Mouse (Mus musculus) megakaryocyte progenitor cell, adult 5-6 weeks (primary cell): ENCODE measurements around the gene Sult2a5. TPM values are rescaled to one million over a fixed set of nuclear protein-coding genes. Genes with fewer than 3 reads are reported as not detected.

Experiments used
- ATAC-seq: replicated peaks from 2 replicates; pipeline ENCODE4 v1.8.0; 2016; ENCODE audit warnings: mild to moderate bottlenecking, moderate TSS enrichment, inconsistent platforms; ENCODE audit not compliant: poor library complexity
- total RNA-seq, 2 experiments: library from RNA; stranded (forward) in 1 of 2; stranded (reverse) in 1 of 2; fragments of 157-497, 149-512 nt in 1 of 2; fragments of 200-1000 nt in 1 of 2; gene quantifications; 2 replicates each; pipeline versions ENCODE4 v1.2.3 to v1.2.4; 2015 to 2017

The Sult2a5 gene
- total RNA-seq (2015) (not detected in 2 replicates), total RNA-seq (2017) (not detected in 2 replicates)

- no peak for ATAC-seq
These were observed at the start of gene Sult2a5 for GRCm38 (mm10) chr7:13623667-13624066. Gene Sult2a5, plus strand, starts transcription at chr7:13623967.

Other genes with a start within 250 kb of the Sult2a5 start
- gene Cabp5, start 225.8 kb upstream of the Sult2a5 start, total RNA-seq (2015): not detected in 2 replicates
- gene Cabp5, start 225.8 kb upstream of the Sult2a5 start, total RNA-seq (2017): not detected in 2 replicates
- gene Bsph1, start 173.1 kb upstream of the Sult2a5 start, total RNA-seq (2015): not detected in 2 replicates
- gene Bsph1, start 173.1 kb upstream of the Sult2a5 start, total RNA-seq (2017): not detected in 2 replicates
- gene Bsph2, start 52.9 kb upstream of the Sult2a5 start, total RNA-seq (2015): not detected in 2 replicates
- not detected in 2 replicates for gene Bsph2, start 52.9 kb upstream of the Sult2a5 start, total RNA-seq (2017)
- not detected in 2 replicates for gene Sult2a2, start 109.5 kb downstream of the Sult2a5 start, total RNA-seq (2015)
- not detected in 2 replicates for gene Sult2a2, start 109.5 kb downstream of the Sult2a5 start, total RNA-seq (2017)
- not detected in 2 replicates for gene Sult2a1, start 213.4 kb downstream of the Sult2a5 start, total RNA-seq (2015)
- gene Sult2a1, start 213.4 kb downstream of the Sult2a5 start, total RNA-seq (2017): not detected in 2 replicates